Mouse (Mus musculus) stomach, postnatal 0 days (tissue): ENCODE results near the gene Hoxc8.

Source experiments
- CTCF ChIP-seq: IDR thresholded peaks from 2 replicates; pipeline ENCODE4 v1.5.1; 2016; ENCODE audit warnings: antibody characterized with exemption, low read depth, mild to moderate bottlenecking, moderate library complexity
- EP300 ChIP-seq: optimal IDR thresholded peaks from 2 replicates; pipeline ENCODE3; 2016; ENCODE audit warnings: antibody characterized with exemption

- no peak for TF ChIP-seq CTCF
- no peak for TF ChIP-seq EP300
These were observed 34.4 kb upstream of the Hoxc8 start for GRCm38 (mm10) chr15:102955833-102956640.
